Mouse (Mus musculus) G1E (cell line): ENCODE measurements around the gene C8g. TPM values are rescaled to one million over a fixed set of nuclear protein-coding genes. Genes with fewer than 3 reads are reported as not detected.

Source experiments
- ATAC-seq: 2 replicates; pipeline ENCODE4 v1.8.0; 2016; ENCODE audit warnings: mild to moderate bottlenecking; ENCODE audit not compliant: insufficient number of reproducible peaks, poor library complexity, low FRiP score, severe bottlenecking; ENCODE audit errors: extremely low read depth
- DNase-seq: peaks from one replicate; pipeline ENCODE4 v3.0.0; 2012; ENCODE audit warnings: low spot score
- H3K27me3 ChIP-seq: 2 replicates; pipeline ENCODE4 v1.6.1; 2012; ENCODE audit warnings: mild to moderate bottlenecking, low read length, inconsistent platforms; ENCODE audit not compliant: insufficient read depth
- H3K36me3 ChIP-seq: replicated peaks from 2 replicates; pipeline ENCODE3; 2012; ENCODE audit warnings: mild to moderate bottlenecking, inconsistent platforms
- H3K4me1 ChIP-seq: 2 replicates; pipeline ENCODE4 v1.6.1; 2012; ENCODE audit warnings: low read depth, low read length, inconsistent platforms, mixed read lengths; ENCODE audit not compliant: insufficient read depth
- H3K4me3 ChIP-seq: 2 replicates; pipeline ENCODE4 v1.5.1; 2012; ENCODE audit warnings: low read depth, mild to moderate bottlenecking, inconsistent platforms, low read length, moderate library complexity, mixed read lengths
- H3K9me3 ChIP-seq: replicated peaks from 2 replicates; pipeline ENCODE4 v1.6.1; 2012; ENCODE audit warnings: inconsistent platforms
- CTCF ChIP-seq: IDR thresholded peaks from 2 replicates; pipeline ENCODE4 v1.5.1; 2012; ENCODE audit warnings: low read depth, low read length, inconsistent platforms, mixed read lengths
- GATA1 ChIP-seq: IDR thresholded peaks from 2 replicates; pipeline ENCODE4 v1.6.1; 2012; ENCODE audit warnings: borderline replicate concordance, low read length, inconsistent platforms, mixed read lengths
- GATA2 ChIP-seq: IDR thresholded peaks from 2 replicates; pipeline ENCODE4 v1.6.1; 2012; ENCODE audit warnings: low read depth, low read length, inconsistent platforms, borderline replicate concordance
- POLR2AphosphoS5 ChIP-seq: IDR thresholded peaks from 2 replicates; pipeline ENCODE4 v1.6.1; 2012; ENCODE audit warnings: low read depth, low read length, inconsistent platforms; ENCODE audit not compliant: insufficient replicate concordance
- TAL1 ChIP-seq: conservative IDR thresholded peaks from 2 replicates; pipeline ENCODE4 v1.6.1; 2012; ENCODE audit warnings: low read depth, low read length, inconsistent platforms, mixed read lengths
- polyA plus RNA-seq: library from polyadenylated mRNA; stranded (reverse); fragments of >175 nt; gene quantifications from 2 replicates; pipeline ENCODE4 v1.2.3, GENCODE M21; 2012
- total RNA-seq, 2 experiments: library from RNA; stranded (forward) in 1 of 2; stranded (reverse) in 1 of 2; fragments of 200-1000 nt in 1 of 2; fragments of >200 nt in 1 of 2; fragmentation: Nextera tagmentation in 1 of 2; gene quantifications; 2 replicates each; pipeline ENCODE4 v1.2.3; 2014 to 2017

The C8g gene
- total RNA-seq (2014; fragmentation: Nextera tagmentation), result 3.4 and 4.4 TPM in 2 replicates
- 2.2 and 3.3 TPM in 2 replicates for total RNA-seq (2017)
- polyA plus RNA-seq, result 0.10 and 0.21 TPM in 2 replicates

GRCm38 (mm10) chr2:25501593-25502486, at the start of gene C8g:
Gene C8g (minus strand): TSS chr2:25501719.
- H3K4me3 ChIP-seq, result peak within 1 kb of the TSS; percentile 88

GRCm38 (mm10) chr2:25551186-25551585, 49.7 kb upstream of the C8g start:
- Histone ChIP-seq H3K27me3 (peaks cover 5% of the 10 kb centered on the region; the same call in 1 of the 2 replicates), H3K4me3 (no peak overlapping the region), H3K36me3 (no peaks in the 10 kb centered on the region), H3K4me1 (peaks cover 25% of the 10 kb centered on the region), H3K9me3 (no peaks in the 10 kb centered on the region)
- TF ChIP-seq GATA2 (no peak), GATA1 (no peak), POLR2AphosphoS5 (no peak), CTCF (no peak), TAL1 (no peak)
- no peak for DNase-seq
- ATAC-seq, result no peak

More at GRCm38 (mm10) chr2:25501593-25502486, at the start of gene C8g:
- no peak for TF ChIP-seq GATA2
- no peak for TF ChIP-seq POLR2AphosphoS5
- no peak for TF ChIP-seq TAL1
- no peak for TF ChIP-seq GATA1
- TF ChIP-seq CTCF, result no peak
- Histone ChIP-seq H3K4me1 (peaks cover 58% of the 10 kb centered on the region), H3K9me3 (no peaks in the 10 kb centered on the region), H3K27me3 (no peaks in the 10 kb centered on the region), H3K36me3 (peaks cover 52% of the 10 kb centered on the region)
- DNase-seq (no peak), ATAC-seq (no peak)

DNA sequence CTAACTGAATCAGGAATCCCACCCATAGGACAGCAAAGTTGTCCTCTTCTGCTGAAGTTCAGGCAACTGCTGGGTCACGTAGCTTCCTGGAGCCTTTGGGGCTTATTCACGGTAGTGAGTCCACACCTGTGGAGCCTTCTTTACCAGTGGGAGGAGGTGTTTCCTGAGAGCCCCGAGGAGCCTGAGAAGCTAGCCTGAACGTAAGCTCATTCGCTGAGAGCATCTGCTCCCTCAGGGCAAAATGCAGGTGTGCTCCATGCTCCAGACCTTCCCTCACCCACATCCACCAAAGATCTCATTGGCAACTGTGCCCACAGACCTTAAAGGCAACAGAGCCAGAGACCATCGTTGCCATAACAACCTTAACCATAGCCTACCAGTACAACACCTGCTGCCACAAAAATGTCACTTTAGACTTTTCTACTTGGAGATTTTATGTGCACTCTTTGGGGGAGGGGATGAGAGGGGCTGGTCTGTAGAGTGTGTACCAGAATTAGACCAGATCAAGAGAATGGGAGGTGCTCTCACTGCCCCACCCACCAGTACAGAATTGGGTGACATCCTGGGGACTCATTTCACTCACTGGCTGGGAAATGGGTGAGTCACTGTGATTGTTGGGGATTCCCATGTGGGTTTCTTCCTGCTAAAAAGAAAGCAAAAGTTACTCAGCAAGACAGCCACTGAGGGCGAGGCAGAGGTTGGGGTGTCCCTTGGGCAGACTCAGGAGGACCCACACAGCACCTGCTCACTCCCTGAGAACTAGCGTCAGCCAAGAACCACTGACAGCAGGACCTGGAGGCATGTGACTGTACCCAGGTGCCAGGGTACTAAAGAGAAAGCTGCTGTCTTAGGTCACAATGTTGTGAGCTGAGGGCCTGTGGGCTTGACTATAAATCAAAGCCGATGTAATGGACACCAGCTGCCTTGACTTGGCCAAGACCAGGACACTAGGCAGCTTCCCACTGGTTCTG, 47.8 kb upstream of the C8g start:
- no peak for TF ChIP-seq GATA2
- TF ChIP-seq TAL1, result no peak
- no peak for TF ChIP-seq CTCF
- TF ChIP-seq GATA1, result no peak
- TF ChIP-seq POLR2AphosphoS5, result no peak
- no peak overlapping the region for H3K4me3 ChIP-seq
- H3K9me3 ChIP-seq, result no peaks in the 10 kb centered on the region
- peaks cover 12% of the 10 kb centered on the region for H3K36me3 ChIP-seq
- DNase-seq (no peak), ATAC-seq (no peak)
- peaks cover 5% of the 10 kb centered on the region; the same call in 1 of the 2 replicates for H3K27me3 ChIP-seq
- peaks cover 42% of the 10 kb centered on the region for H3K4me1 ChIP-seq

GRCm38 (mm10) chr2:25546811-25547491, 45.4 kb upstream of the C8g start, which contains the start of gene Traf2:
Gene Traf2 (minus strand): TSS chr2:25546940.
- peak; percentile 100 for ATAC-seq
- peaks cover 33% of the 10 kb centered on the region for H3K36me3 ChIP-seq
- DNase-seq, result peak; percentile 100
- peak within 1 kb of the TSS; percentile 83 for H3K4me3 ChIP-seq
- no peaks in the 10 kb centered on the region for H3K9me3 ChIP-seq
- peaks cover 5% of the 10 kb centered on the region; the same call in 1 of the 2 replicates for H3K27me3 ChIP-seq
- peaks cover 48% of the 10 kb centered on the region for H3K4me1 ChIP-seq
- no peak for TF ChIP-seq GATA1
- TF ChIP-seq CTCF, result no peak
- TF ChIP-seq POLR2AphosphoS5, result no peak
- TF ChIP-seq TAL1, result no peak
- TF ChIP-seq GATA2, result no peak

DNA sequence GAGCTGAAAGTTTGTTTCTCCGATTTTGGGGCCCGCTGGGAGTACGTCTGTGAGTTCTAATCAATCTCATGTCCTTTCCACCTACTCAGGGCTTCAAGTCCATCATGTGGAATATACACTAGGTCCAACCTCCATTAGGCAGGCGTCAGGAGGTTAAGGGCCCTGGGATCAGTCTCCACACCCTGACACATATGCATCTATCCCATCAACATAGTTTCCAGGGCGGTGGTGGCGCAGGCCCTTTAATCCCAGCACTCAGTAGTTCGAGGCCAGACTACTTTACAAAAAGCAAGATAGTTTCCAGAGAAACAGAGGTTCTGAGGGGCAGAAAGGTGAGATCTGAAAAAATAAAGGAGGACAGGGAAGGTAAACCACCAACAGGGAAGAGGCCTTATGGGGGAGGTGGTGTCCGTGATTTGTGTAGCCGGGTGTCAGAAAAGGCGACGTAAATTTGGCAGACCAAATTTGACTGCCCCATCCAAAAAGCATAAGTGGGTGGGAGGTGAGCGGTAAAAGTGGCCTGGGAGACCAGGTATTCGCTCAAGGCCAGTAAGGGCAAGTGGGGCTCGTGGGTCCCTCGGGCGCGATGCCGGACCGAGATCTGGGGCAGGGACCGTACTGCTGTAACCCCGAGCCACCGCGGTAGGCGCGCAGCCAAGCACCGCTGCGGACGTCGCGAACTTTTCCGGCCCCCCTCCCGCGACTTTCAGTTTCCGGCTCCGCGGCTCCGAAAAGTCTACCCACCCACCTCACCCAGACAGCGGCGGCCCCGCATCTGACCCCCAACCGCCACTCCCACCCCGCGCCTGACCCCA, 44.7 kb upstream of the C8g start:
- DNase-seq (no peak), ATAC-seq (no peak)
- no peak for TF ChIP-seq TAL1
- no peak for TF ChIP-seq GATA2
- no peak for TF ChIP-seq POLR2AphosphoS5
- no peak for TF ChIP-seq GATA1
- no peak for TF ChIP-seq CTCF
- peaks cover 38% of the 10 kb centered on the region for H3K36me3 ChIP-seq
- H3K27me3 ChIP-seq, result peaks cover 5% of the 10 kb centered on the region; the same call in 1 of the 2 replicates
- peaks cover 52% of the 10 kb centered on the region for H3K4me1 ChIP-seq
- no peaks in the 10 kb centered on the region for H3K9me3 ChIP-seq
- H3K4me3 ChIP-seq, result peak overlapping the region; percentile 83
